Mouse (Mus musculus) MEL (cell line): ENCODE measurements around the gene Nptx1. TPM values are rescaled to one million over a fixed set of nuclear protein-coding genes. Genes with fewer than 3 reads are reported as not detected.

Experiments
- DNase-seq: peaks from one replicate; pipeline ENCODE4 v3.0.0; 2011; ENCODE audit warnings: low read depth, low spot score
- H3K27ac ChIP-seq: 2 replicates; pipeline ENCODE4 v1.5.1; 2012; ENCODE audit warnings: low read depth, mild to moderate bottlenecking, control low read depth, low read length, moderate library complexity; ENCODE audit not compliant: control insufficient read depth
- H3K27me3 ChIP-seq, 2 experiments: fragments of 150-350 bp in 1 of 2; sonication (generic) in 1 of 2; 2 replicates each; pipeline ENCODE4 v1.6.1; 2012; ENCODE audit warnings: low read length in 2 of 2, mild to moderate bottlenecking in 2 of 2, improper control_type of control experiment in 1 of 2, moderate library complexity in 1 of 2; ENCODE audit not compliant: insufficient read depth in 2 of 2, control insufficient read depth in 1 of 2
- H3K36me3 ChIP-seq, 2 experiments: 2 replicates each; pipeline ENCODE4 v1.6.1; 2012 to 2014; ENCODE audit warnings: low read length in 2 of 2, improper control_type of control experiment in 1 of 2, inconsistent platforms in 1 of 2, mild to moderate bottlenecking in 1 of 2; ENCODE audit not compliant: insufficient read depth in 2 of 2, control insufficient read depth in 1 of 2
- H3K4me1 ChIP-seq, 2 experiments: fragments of 150-350 bp in 1 of 2; sonication (generic) in 1 of 2; 2 replicates each; pipeline ENCODE4 v1.6.1; 2012; ENCODE audit warnings: low read length in 2 of 2, improper control_type of control experiment in 1 of 2, mild to moderate bottlenecking in 1 of 2; ENCODE audit not compliant: insufficient read depth in 2 of 2, control insufficient read depth in 1 of 2
- H3K4me3 ChIP-seq, 2 experiments: fragments of 150-350 bp in 1 of 2; sonication (generic) in 1 of 2; 2 replicates each; pipeline ENCODE4 v1.5.1; 2012; ENCODE audit warnings: low read depth in 2 of 2, low read length in 2 of 2, mild to moderate bottlenecking in 2 of 2, moderate library complexity in 2 of 2, control low read depth in 1 of 2, improper control_type of control experiment in 1 of 2; ENCODE audit not compliant: control insufficient read depth in 1 of 2, insufficient read depth in 1 of 2
- H3K79me2 ChIP-seq: 2 replicates; pipeline ENCODE4 v1.6.1; 2012; ENCODE audit warnings: mild to moderate bottlenecking, low read length, moderate library complexity; ENCODE audit not compliant: control insufficient read depth, poor library complexity, insufficient read depth
- H3K9ac ChIP-seq: 2 replicates; pipeline ENCODE4 v1.6.1; 2012; ENCODE audit warnings: low read depth, mild to moderate bottlenecking, control low read depth, low read length, moderate library complexity; ENCODE audit not compliant: control insufficient read depth, poor library complexity, severe bottlenecking
- H3K9me3 ChIP-seq: fragments of 150-350 bp; sonication (generic); replicated peaks from 2 replicates; pipeline ENCODE4 v1.6.1; 2012; ENCODE audit warnings: mild to moderate bottlenecking, low read length, improper control_type of control experiment, moderate library complexity; ENCODE audit not compliant: insufficient read depth
- E2F4 ChIP-seq: IDR thresholded peaks from 2 replicates; pipeline ENCODE4 v1.6.1; 2011; ENCODE audit warnings: low read depth, low read length, improper control_type of control experiment, borderline replicate concordance
- ELF1 ChIP-seq: IDR thresholded peaks from 2 replicates; pipeline ENCODE4 v1.6.1; 2014; ENCODE audit warnings: low read depth, mild to moderate bottlenecking, inconsistent platforms, low read length, improper control_type of control experiment, moderate library complexity
- GABPA ChIP-seq: IDR thresholded peaks from 2 replicates; pipeline ENCODE4 v1.6.1; 2012; ENCODE audit warnings: low read depth, mild to moderate bottlenecking, inconsistent platforms, low read length, improper control_type of control experiment, moderate library complexity
- GATA1 ChIP-seq: IDR thresholded peaks from 2 replicates; pipeline ENCODE4 v1.6.1; 2011; ENCODE audit warnings: low read depth, low read length, improper control_type of control experiment
- HCFC1 ChIP-seq: IDR thresholded peaks from 2 replicates; pipeline ENCODE4 v1.6.1; 2012; ENCODE audit warnings: low read depth, mild to moderate bottlenecking, inconsistent platforms, low read length, improper control_type of control experiment, moderate library complexity
- JUND ChIP-seq: IDR thresholded peaks from 2 replicates; pipeline ENCODE4 v1.6.1; 2011; ENCODE audit warnings: low read depth, mild to moderate bottlenecking, improper control_type of control experiment, low read length
- MAX ChIP-seq: IDR thresholded peaks from 2 replicates; pipeline ENCODE4 v1.6.1; 2011; ENCODE audit warnings: low read length, improper control_type of control experiment
- MAZ ChIP-seq: IDR thresholded peaks from 2 replicates; pipeline ENCODE4 v1.6.1; 2012; ENCODE audit warnings: low read depth, mild to moderate bottlenecking, inconsistent platforms, low read length, improper control_type of control experiment
- MEF2A ChIP-seq: IDR thresholded peaks from 2 replicates; pipeline ENCODE4 v1.6.1; 2014; ENCODE audit warnings: low read depth, mild to moderate bottlenecking, inconsistent platforms, low read length, improper control_type of control experiment; ENCODE audit not compliant: poor library complexity, insufficient replicate concordance, severe bottlenecking; ENCODE audit errors: extremely low read depth
- MXI1 ChIP-seq: IDR thresholded peaks from 2 replicates; pipeline ENCODE4 v1.6.1; 2011; ENCODE audit warnings: mild to moderate bottlenecking, low read depth, low read length, improper control_type of control experiment
- MYC ChIP-seq: IDR thresholded peaks from 2 replicates; pipeline ENCODE4 v1.6.1; 2011; ENCODE audit warnings: low read depth, mild to moderate bottlenecking, low read length, improper control_type of control experiment, moderate library complexity
- NELFE ChIP-seq: IDR thresholded peaks from 2 replicates; pipeline ENCODE4 v1.6.1; 2011; ENCODE audit warnings: low read depth, low read length, improper control_type of control experiment
- POLR2A ChIP-seq, 2 experiments: IDR thresholded peaks; 2 replicates each; pipeline ENCODE4 v1.6.1; 2011 to 2012; ENCODE audit warnings: low read length in 2 of 2, mild to moderate bottlenecking in 2 of 2, control low read depth in 1 of 2, improper control_type of control experiment in 1 of 2, low read depth in 1 of 2, moderate library complexity in 1 of 2; ENCODE audit not compliant: control insufficient read depth in 1 of 2, insufficient read depth in 1 of 2, poor library complexity in 1 of 2
- POLR2AphosphoS2 ChIP-seq: IDR thresholded peaks from 2 replicates; pipeline ENCODE4 v1.6.1; 2011; ENCODE audit warnings: low read length, improper control_type of control experiment
- POLR2AphosphoS5 ChIP-seq: IDR thresholded peaks from 2 replicates; pipeline ENCODE4 v1.6.1; 2012; ENCODE audit warnings: low read depth, borderline replicate concordance, mild to moderate bottlenecking, inconsistent platforms, low read length, moderate library complexity, mixed read lengths
- RAD21 ChIP-seq: IDR thresholded peaks from 2 replicates; pipeline ENCODE4 v1.6.1; 2011; ENCODE audit warnings: mild to moderate bottlenecking, low read depth, low read length, improper control_type of control experiment
- RCOR1 ChIP-seq: IDR thresholded peaks from 2 replicates; pipeline ENCODE4 v1.6.1; 2012; ENCODE audit warnings: low read depth, mild to moderate bottlenecking, inconsistent platforms, low read length, improper control_type of control experiment
- SIN3A ChIP-seq: IDR thresholded peaks from 2 replicates; pipeline ENCODE4 v1.6.1; 2012; ENCODE audit warnings: low read length, improper control_type of control experiment, inconsistent platforms
- TAL1 ChIP-seq: IDR thresholded peaks from 2 replicates; pipeline ENCODE4 v1.6.1; 2012; ENCODE audit warnings: mild to moderate bottlenecking, inconsistent platforms, low read length, moderate library complexity, mixed read lengths
- USF1 ChIP-seq: IDR thresholded peaks from 2 replicates; pipeline ENCODE4 v1.6.1; 2014; ENCODE audit warnings: low read depth, mild to moderate bottlenecking, inconsistent platforms, low read length, improper control_type of control experiment, moderate library complexity
- USF2 ChIP-seq, 2 experiments: IDR thresholded peaks; 2 replicates each; pipeline ENCODE4 v1.6.1; 2011 to 2012; ENCODE audit warnings: improper control_type of control experiment in 2 of 2, low read length in 2 of 2, borderline replicate concordance in 1 of 2, inconsistent platforms in 1 of 2, low read depth in 1 of 2, mild to moderate bottlenecking in 1 of 2; ENCODE audit not compliant: insufficient read depth in 1 of 2
- ZC3H11A ChIP-seq: IDR thresholded peaks from 2 replicates; pipeline ENCODE4 v1.6.1; 2012; ENCODE audit warnings: low read depth, mild to moderate bottlenecking, inconsistent platforms, low read length, improper control_type of control experiment
- ZKSCAN1 ChIP-seq: IDR thresholded peaks from 2 replicates; pipeline ENCODE4 v1.6.1; 2012; ENCODE audit warnings: low read depth, mild to moderate bottlenecking, inconsistent platforms, low read length, improper control_type of control experiment, moderate library complexity
- ZMIZ1 ChIP-seq: IDR thresholded peaks from 2 replicates; pipeline ENCODE4 v1.6.1; 2012; ENCODE audit warnings: low read depth, mild to moderate bottlenecking, inconsistent platforms, low read length, improper control_type of control experiment, moderate library complexity
- polyA plus RNA-seq, 2 experiments: library from polyadenylated mRNA; stranded (reverse) in 1 of 2; unstranded in 1 of 2; fragments of >175 nt in 1 of 2; fragments of >200 nt in 1 of 2; gene quantifications; 2 replicates each; pipeline versions ENCODE4 v1.2.1 to v1.2.4; 2012; ENCODE audit warnings: low replicate concordance in 2 of 2, low read depth in 1 of 2; ENCODE audit not compliant: insufficient read length in 2 of 2, insufficient read depth in 1 of 2, missing spikeins in 1 of 2
- total RNA-seq: library from RNA; depleted of rRNA; stranded (reverse); fragments of 300-350 nt; gene quantifications from 2 replicates; pipeline ENCODE4 v1.2.3, GENCODE M21; 2012

Gene Nptx1
- total and polyA plus RNA-seq, 3 experiments: not detected

- no peaks in the 10 kb centered on the region for H3K9me3 ChIP-seq
- no peaks in the 10 kb centered on the region for H3K79me2 ChIP-seq
- H3K36me3 ChIP-seq: no peaks in the 10 kb centered on the region
- H3K27ac ChIP-seq: no peak overlapping the region
- H3K27me3 ChIP-seq: peaks cover 0 to 3% of the 10 kb centered on the region in 2 experiments; a peak in 3 of 4 replicates
- no peak overlapping the region for H3K4me3 ChIP-seq
- H3K4me1 ChIP-seq: no peaks in the 10 kb centered on the region
- no peak for TF ChIP-seq RAD21
- no peak for TF ChIP-seq USF1
- TF ChIP-seq USF2 (IDR thresholded peaks at IDR 0.05; ENCODE audit: borderline replicate concordance in 1 of 2, insufficient read depth in 1 of 2, low read depth in 1 of 2, low read length in 2 of 2): no peak
- TF ChIP-seq RCOR1: no peak
- H3K9ac ChIP-seq: no peak overlapping the region
- DNase-seq: no peak
Measured at GRCm38 (mm10) chr11:119552301-119552700, 4.7 kb upstream of the Nptx1 start.

DNA sequence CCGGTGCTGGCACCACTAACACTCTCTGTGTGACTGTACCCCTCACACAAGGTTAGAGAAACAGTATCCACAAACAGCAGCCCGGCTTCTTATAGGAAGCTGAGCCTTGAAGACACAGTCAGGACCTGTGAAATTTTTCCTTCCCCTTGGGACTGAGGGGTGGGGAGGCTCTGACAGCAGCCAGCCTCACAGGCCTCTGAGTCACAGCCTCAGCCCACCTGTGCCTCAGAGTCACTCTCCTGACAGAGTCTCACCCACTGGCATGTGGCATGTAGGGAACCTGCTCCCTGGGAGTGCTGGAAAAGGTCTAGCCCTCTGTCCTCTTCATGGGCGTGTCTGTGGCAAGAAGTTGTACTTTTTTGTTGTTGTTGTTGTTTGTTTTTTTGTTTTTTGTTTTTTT lies 3.9 kb upstream of the Nptx1 start:
- Histone ChIP-seq H3K4me3 (no peak overlapping the region), H3K9me3 (no peaks in the 10 kb centered on the region), H3K27me3 (peaks cover 0 to 3% of the 10 kb centered on the region in 2 experiments; a peak in 3 of 4 replicates), H3K4me1 (no peaks in the 10 kb centered on the region), H3K27ac (no peak overlapping the region), H3K36me3 (no peaks in the 10 kb centered on the region), H3K9ac (no peak overlapping the region), H3K79me2 (no peaks in the 10 kb centered on the region)
- no peak for DNase-seq
- TF ChIP-seq POLR2AphosphoS2 (no peak), RCOR1 (no peak), TAL1 (no peak), MAZ (no peak), E2F4 (no peak), ZC3H11A (no peak), MXI1 (no peak)

DNA sequence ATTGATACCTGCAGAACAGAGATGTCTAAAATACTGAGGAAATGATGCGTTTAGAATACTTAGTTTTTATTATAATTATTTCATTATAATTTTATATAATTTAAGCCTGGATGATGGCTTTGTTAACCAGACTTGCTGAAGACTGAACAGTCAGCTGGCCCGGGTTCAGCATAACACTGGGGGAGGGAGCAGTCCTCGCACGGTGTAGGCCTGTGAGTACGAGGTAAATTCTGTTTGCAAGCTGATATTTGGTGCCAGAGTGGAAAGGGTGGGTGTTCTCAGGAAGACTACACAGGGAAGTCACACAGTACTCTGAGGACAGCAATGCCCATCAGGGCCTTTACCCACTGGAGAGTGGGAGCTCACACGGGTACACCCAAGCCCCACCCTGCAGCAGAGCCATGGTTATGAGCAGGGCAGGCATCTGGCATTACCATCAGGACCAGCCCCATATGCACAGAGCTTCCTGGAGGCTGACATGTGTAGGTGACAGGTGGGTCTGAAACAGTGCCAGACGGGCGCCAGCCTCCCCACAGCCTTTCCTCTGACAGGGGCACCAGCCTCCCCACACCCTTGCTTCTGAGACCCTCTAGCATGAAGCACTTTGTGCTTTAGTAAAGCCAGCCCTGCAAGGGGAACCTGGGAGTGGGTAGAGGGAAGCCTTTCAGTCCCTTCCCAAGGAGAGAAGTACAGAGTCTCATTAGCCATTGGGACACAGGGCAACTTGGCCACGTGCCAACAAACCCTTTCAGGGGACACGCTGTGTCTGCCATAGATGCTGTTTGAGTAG lies 3.2 kb upstream of the Nptx1 start:
- H3K4me1 ChIP-seq: no peaks in the 10 kb centered on the region
- no peak for DNase-seq
- no peak overlapping the region for H3K4me3 ChIP-seq
- H3K27ac ChIP-seq: no peak overlapping the region
- no peaks in the 10 kb centered on the region for H3K9me3 ChIP-seq
- no peaks in the 10 kb centered on the region for H3K36me3 ChIP-seq
- H3K27me3 ChIP-seq: peaks cover 0 to 3% of the 10 kb centered on the region in 2 experiments; a peak in 3 of 4 replicates
- H3K9ac ChIP-seq: no peak overlapping the region
- H3K79me2 ChIP-seq: no peaks in the 10 kb centered on the region
- TF ChIP-seq MAX (no peak), ZC3H11A (no peak), HCFC1 (no peak), RCOR1 (no peak), MEF2A (no peak), POLR2AphosphoS2 (no peak), ELF1 (no peak), POLR2A (IDR thresholded peaks at IDR 0.05; ENCODE audit: control insufficient read depth in 1 of 2, insufficient read depth in 1 of 2, low read depth in 1 of 2, low read length in 2 of 2, poor library complexity in 1 of 2) (no peak), ZKSCAN1 (no peak), SIN3A (no peak), POLR2AphosphoS5 (no peak), GATA1 (no peak), MXI1 (no peak), MYC (no peak), ZMIZ1 (no peak), JUND (no peak), NELFE (no peak), GABPA (no peak), USF2 (IDR thresholded peaks at IDR 0.05; ENCODE audit: borderline replicate concordance in 1 of 2, insufficient read depth in 1 of 2, low read depth in 1 of 2, low read length in 2 of 2) (no peak)
